Mouse (Mus musculus) hindbrain, postnatal 0 days (tissue): ENCODE measurements at regions not wholly inside any gene's neighbourhood (a gene's known extent, or its start where the extent isn't known, plus 50 kb on each side); places are given as distances from the start of the nearest gene placed in this dataset.

ENCODE experiments used
- ATAC-seq: fragments of 200-750 bp; cut with Nextera tagmentation; 2 replicates; pipeline ENCODE4 v1.8.0; 2017; ENCODE audit warnings: mild to moderate bottlenecking, moderate TSS enrichment, moderate library complexity
- DNase-seq: peaks from one replicate; pipeline ENCODE4 v3.0.0-alpha.2; 2015; ENCODE audit warnings: low spot score
- H3K27ac ChIP-seq: fragments of 300-500 bp; sonication (generic); 2 replicates; pipeline ENCODE4 v1.5.1; 2014; ENCODE audit warnings: mild to moderate bottlenecking
- H3K27me3 ChIP-seq: fragments of 300-500 bp; sonication (generic); 2 replicates; pipeline ENCODE4 v1.6.1; 2014; ENCODE audit warnings: low read length, mixed read lengths; ENCODE audit not compliant: insufficient read depth
- H3K36me3 ChIP-seq: fragments of 300-500 bp; sonication (generic); 2 replicates; pipeline ENCODE4 v1.6.1; 2014; ENCODE audit warnings: low read length, mixed read lengths; ENCODE audit not compliant: insufficient read depth
- H3K4me1 ChIP-seq: fragments of 300-500 bp; sonication (generic); 2 replicates; pipeline ENCODE4 v1.6.1; 2014; ENCODE audit warnings: antibody characterized with exemption, low read length, mixed read lengths; ENCODE audit not compliant: insufficient read depth
- H3K4me2 ChIP-seq: fragments of 300-500 bp; sonication (generic); 2 replicates; pipeline ENCODE4 v1.6.1; 2014; ENCODE audit warnings: low read depth, mild to moderate bottlenecking, low read length, moderate library complexity, mixed read lengths
- H3K4me3 ChIP-seq: fragments of 300-500 bp; sonication (generic); 2 replicates; pipeline ENCODE4 v1.5.1; 2014; ENCODE audit warnings: low read length
- H3K9ac ChIP-seq: fragments of 300-500 bp; sonication (generic); replicated peaks from 2 replicates; pipeline ENCODE4 v1.6.1; 2014; ENCODE audit warnings: mild to moderate bottlenecking, low read length, moderate library complexity, mixed read lengths
- H3K9me3 ChIP-seq: fragments of 300-500 bp; sonication (generic); 2 replicates; pipeline ENCODE4 v1.6.1; 2016; ENCODE audit warnings: low read length, mixed read lengths
- CTCF ChIP-seq: IDR thresholded peaks from 2 replicates; pipeline ENCODE4 v1.5.1; 2016; ENCODE audit warnings: antibody characterized with exemption, control low read depth, low read depth
- WGBS: fragments of 180-500 bp; shearing (Covaris S2); extraction: QIAGEN DNeasy Blood & Tissue Kit; methylation state at CpG from one replicate; pipeline ENCODE4 v1.1.7; 2014; 5-methylcytosine and 5-hydroxymethylcytosine counted together

GRCm38 (mm10) chr4:95364376-95365082 is 192.8 kb upstream of the Fggy start:
- no peaks in the 10 kb centered on the region for H3K4me1 ChIP-seq
- H3K4me2 ChIP-seq: no peak overlapping the region
- ATAC-seq: no peak
- H3K4me3 ChIP-seq: no peak overlapping the region
- H3K9me3 ChIP-seq: no peaks in the 10 kb centered on the region
- no peak for TF ChIP-seq CTCF
- no peak overlapping the region for H3K9ac ChIP-seq
- no peak for DNase-seq
- H3K27me3 ChIP-seq: no peaks in the 10 kb centered on the region
- H3K36me3 ChIP-seq: no peaks in the 10 kb centered on the region
- H3K27ac ChIP-seq: no peak overlapping the region
- 85% methylated on average over 4 of the region's 4 CpGs for WGBS

DNA sequence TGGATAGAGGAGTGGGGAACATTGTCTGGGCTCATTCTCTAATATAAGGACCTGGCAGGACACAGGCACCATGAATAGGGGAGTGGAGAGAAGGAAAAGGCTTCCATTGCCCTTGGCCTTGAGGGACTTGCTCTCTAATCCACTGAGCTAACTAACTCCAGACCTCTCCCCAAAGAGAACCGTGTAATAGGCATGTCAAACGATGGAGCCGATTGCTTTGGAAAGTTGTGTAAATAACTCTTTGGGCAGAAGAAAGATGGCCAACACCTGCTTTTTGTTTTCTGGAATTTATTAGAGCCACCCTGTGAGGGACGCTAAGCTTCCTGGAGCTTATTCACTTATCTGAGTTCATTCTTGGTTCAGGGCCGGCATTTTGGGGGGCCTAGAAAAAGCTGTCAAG is 180.9 kb upstream of the Fggy start:
- H3K4me1 ChIP-seq: no peaks in the 10 kb centered on the region
- DNase-seq: no peak
- no peaks in the 10 kb centered on the region for H3K9me3 ChIP-seq
- no peaks in the 10 kb centered on the region for H3K27me3 ChIP-seq
- H3K4me2 ChIP-seq: no peak overlapping the region
- no peaks in the 10 kb centered on the region for H3K36me3 ChIP-seq
- WGBS: 81% methylated on average over 5 of the region's 5 CpGs
- H3K27ac ChIP-seq: no peak overlapping the region
- TF ChIP-seq CTCF: no peak
- no peak overlapping the region for H3K4me3 ChIP-seq
- no peak overlapping the region for H3K9ac ChIP-seq
- no peak for ATAC-seq

DNA sequence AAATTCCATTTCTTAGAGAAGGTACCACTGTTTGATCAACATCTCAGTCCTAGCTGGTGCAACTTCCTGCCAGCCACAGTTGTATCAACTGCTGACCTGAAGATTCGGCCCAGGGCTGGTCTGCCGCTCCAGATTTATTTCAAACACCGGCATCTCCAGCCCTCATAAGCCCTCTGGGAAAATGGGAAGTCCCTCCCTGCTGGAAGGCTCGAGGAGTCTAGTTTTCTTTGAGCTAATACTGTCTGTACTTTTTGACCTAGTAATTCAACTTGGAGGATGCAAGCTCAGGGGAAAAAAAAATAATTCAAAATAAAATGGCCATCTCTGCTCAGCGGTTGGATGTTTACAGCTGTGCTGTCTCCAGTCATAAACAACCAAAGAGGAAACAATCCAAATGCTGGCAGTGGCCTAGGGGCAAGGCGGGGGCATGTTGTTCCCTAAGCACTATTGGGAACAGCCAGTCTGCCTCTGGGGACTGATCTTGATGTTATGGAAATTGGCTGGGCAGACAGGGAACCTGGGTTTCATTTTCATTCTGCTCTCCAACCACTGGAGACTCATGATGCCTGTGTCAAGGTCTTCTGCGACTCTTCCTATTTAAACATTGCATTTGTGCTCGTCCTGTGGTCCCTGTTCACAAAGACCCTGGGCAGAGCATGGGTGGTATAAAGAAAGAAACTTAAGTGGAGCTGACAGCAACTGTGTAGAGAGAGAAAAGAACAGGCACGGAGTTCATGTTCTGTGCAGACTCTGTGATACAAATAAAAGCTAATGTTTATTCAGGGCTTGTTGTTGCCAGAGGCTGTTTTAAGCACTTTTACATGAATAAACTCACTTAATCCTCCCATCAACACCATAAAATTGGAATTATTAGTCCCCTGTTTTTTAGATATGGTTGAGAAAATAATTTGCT is 179.8 kb upstream of the Fggy start:
- Histone ChIP-seq H3K4me3 (no peak overlapping the region), H3K9ac (no peak overlapping the region), H3K9me3 (no peaks in the 10 kb centered on the region), H3K27me3 (no peaks in the 10 kb centered on the region), H3K27ac (no peak overlapping the region), H3K4me1 (no peaks in the 10 kb centered on the region), H3K4me2 (no peak overlapping the region), H3K36me3 (no peaks in the 10 kb centered on the region)
- TF ChIP-seq CTCF: no peak
- ATAC-seq: no peak
- WGBS: 62% methylated on average over 9 of the region's 9 CpGs
- DNase-seq: no peak

DNA sequence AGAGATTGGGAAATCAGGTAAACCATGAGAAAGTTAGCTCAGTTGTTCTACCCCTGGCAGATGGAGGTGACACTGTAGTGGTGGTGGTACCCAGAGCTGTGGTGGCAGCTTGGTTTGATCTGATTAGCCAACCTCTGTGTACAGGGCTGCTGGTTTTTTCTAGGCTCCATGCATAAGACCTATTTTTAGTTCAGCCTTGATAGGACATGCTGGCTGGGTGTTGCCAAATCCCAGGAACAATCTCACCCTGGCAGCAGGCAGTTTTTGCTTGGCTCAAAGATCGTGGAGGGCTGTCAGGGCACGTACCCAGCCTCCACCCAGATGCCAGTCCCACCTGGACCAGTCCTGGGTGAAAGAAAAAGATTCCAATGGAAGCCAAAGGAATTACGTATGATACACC is 178.7 kb upstream of the Fggy start:
- Histone ChIP-seq H3K4me3 (no peak overlapping the region), H3K4me2 (no peak overlapping the region), H3K27me3 (no peaks in the 10 kb centered on the region), H3K4me1 (no peaks in the 10 kb centered on the region), H3K27ac (no peak overlapping the region), H3K9me3 (no peaks in the 10 kb centered on the region), H3K9ac (no peak overlapping the region), H3K36me3 (no peaks in the 10 kb centered on the region)
- ATAC-seq (no peak), DNase-seq (no peak)
- 87% methylated on average over 3 of the region's 3 CpGs for WGBS
- no peak for TF ChIP-seq CTCF

GRCm38 (mm10) chr4:95383216-95383892 is 174.0 kb upstream of the Fggy start:
- ATAC-seq: no peak
- Histone ChIP-seq H3K9me3 (no peaks in the 10 kb centered on the region), H3K27me3 (no peaks in the 10 kb centered on the region), H3K36me3 (no peaks in the 10 kb centered on the region), H3K4me2 (no peak overlapping the region), H3K27ac (no peak overlapping the region), H3K4me3 (no peak overlapping the region), H3K4me1 (no peaks in the 10 kb centered on the region), H3K9ac (no peak overlapping the region)
- no peak for TF ChIP-seq CTCF
- DNase-seq: no peak
- 89% methylated on average over 8 of the region's 8 CpGs for WGBS

GRCm38 (mm10) chr4:95385552-95385951 is 171.8 kb upstream of the Fggy start:
- ATAC-seq (no peak), DNase-seq (no peak)
- Histone ChIP-seq H3K27me3 (no peaks in the 10 kb centered on the region), H3K4me1 (no peaks in the 10 kb centered on the region), H3K27ac (no peak overlapping the region), H3K9ac (no peak overlapping the region), H3K36me3 (no peaks in the 10 kb centered on the region), H3K4me3 (no peak overlapping the region), H3K4me2 (no peak overlapping the region), H3K9me3 (no peaks in the 10 kb centered on the region)
- 56% methylated on average over 7 of the region's 7 CpGs for WGBS
- TF ChIP-seq CTCF: no peak
